Mouse (Mus musculus) induced T-regulatory cell, adult 2 months (primary cell): ENCODE measurements around the gene Gm21317.
"Not testable (repeated sequence)": the region's sequence is repeated elsewhere in the genome, so short reads cannot be mapped to it uniquely, and the experiment has no call there.

Source experiments
- DNase-seq: peaks from one replicate; pipeline ENCODE4 v3.0.0-alpha.2; 2012; ENCODE audit warnings: low read depth

Gm21317 gene

GRCm38 (mm10) chrY:82224927-82225326 is at the start of gene Gm21317:
TSS of gene Gm21317 (plus strand) at chrY:82225227.
- DNase-seq: not testable (repeated sequence)
